Comparison of ENCODE assay signal across 22 mouse cellular contexts in the genomic region with DNA sequence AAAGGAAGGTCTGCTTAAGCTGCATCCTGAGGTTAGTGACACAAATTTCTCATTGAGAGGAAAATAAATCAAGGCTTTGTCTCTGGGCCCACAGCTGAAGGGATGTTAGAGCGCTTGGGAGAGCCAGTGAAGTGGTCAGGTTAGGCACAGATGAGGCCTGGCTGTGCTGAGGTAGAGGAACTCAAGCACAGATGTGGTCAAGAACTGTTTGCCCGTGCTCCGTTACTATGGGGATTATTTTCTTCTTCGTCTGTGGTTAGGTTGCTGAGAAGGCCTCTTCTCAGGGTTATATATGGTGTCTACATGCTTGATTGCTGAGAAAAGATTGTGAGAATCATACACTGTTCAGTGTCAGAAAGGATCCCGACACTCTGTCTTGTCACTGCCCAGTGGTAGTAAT.
A peak's percentile ranks its signal among the peaks of the same experiment; 100 is the strongest.
DNase-seq lines count a peak whose midpoint lies in the region; ATAC-seq and TF ChIP-seq lines count a peak whose summit lies in the region.
"Had no signal": no experiment of that assay in that cellular context is flagged by ENCODE, and none has a peak within 500 bp of the region (broad histone marks: within the 10 kb centered on the region; RNA-seq: fewer than 3 reads in every experiment).

No protein-coding gene starts in this region.

- H3K4me1 ChIP-seq in heart, embryonic 11.5 days (ENCODE audit: control insufficient read depth, insufficient read depth, low read length) = peaks cover 44% of the 10 kb centered on the region
- peaks cover 53% of the 10 kb centered on the region for H3K4me1 ChIP-seq in heart, embryonic 10.5 days
- H3K4me1 ChIP-seq in heart, embryonic 15.5 days (replicated peaks) = peaks cover 66% of the 10 kb centered on the region
- H3K4me1 ChIP-seq in liver, adult 2 months (ENCODE audit: control insufficient read depth, insufficient read depth, low read length) = peaks cover 19% of the 10 kb centered on the region
- H3K4me1 ChIP-seq in liver, embryonic 12.5 days = 0 out of 2 replicates have a peak, but pooled peaks cover 5% of the 10 kb centered on the region
- H3K4me1 ChIP-seq in hindbrain, embryonic 13.5 days (replicated peaks) = no peaks in the 10 kb centered on the region
- H3K4me1 ChIP-seq: forebrain, embryonic 12.5 days had no signal

- TF ChIP-seq POLR2A in liver, adult 2 months (IDR thresholded peaks at IDR 0.05; ENCODE audit: extremely low read depth, insufficient read depth, low read length) = no peak

- H3K9me3 ChIP-seq in heart, embryonic 11.5 days (replicated peaks; ENCODE audit: control insufficient read depth, low read length) = no peaks in the 10 kb centered on the region
- H3K9me3 ChIP-seq in heart, embryonic 10.5 days = no peaks in the 10 kb centered on the region
- no peaks in the 10 kb centered on the region for H3K9me3 ChIP-seq in heart, embryonic 15.5 days (replicated peaks)
- H3K9me3 ChIP-seq in liver, embryonic 12.5 days (replicated peaks) = no peaks in the 10 kb centered on the region
- H3K9me3 ChIP-seq in hindbrain, embryonic 13.5 days = no peaks in the 10 kb centered on the region
- H3K9me3 ChIP-seq: embryonic facial prominence, embryonic 13.5 days; forebrain, embryonic 12.5 days had no signal

- peak overlapping the region; percentile 50 for H3K27ac ChIP-seq in heart, embryonic 11.5 days (ENCODE audit: low read depth, low read length)
- H3K27ac ChIP-seq in heart, embryonic 10.5 days = no peak overlapping the region
- peak overlapping the region; percentile 55 for H3K27ac ChIP-seq in heart, embryonic 15.5 days
- peak overlapping the region; percentile 23 for H3K27ac ChIP-seq in liver, adult 2 months (replicated peaks; ENCODE audit: insufficient read depth, low read depth, low read length)
- no peak overlapping the region for H3K27ac ChIP-seq in liver, embryonic 12.5 days
- no peak overlapping the region for H3K27ac ChIP-seq in hindbrain, embryonic 13.5 days
- H3K27ac ChIP-seq: embryonic facial prominence, embryonic 13.5 days; forebrain, embryonic 12.5 days had no signal

- ATAC-seq in heart, embryonic 11.5 days (replicated peaks; ENCODE audit: insufficient number of reproducible peaks, low FRiP score, low TSS enrichment) = no peak
- ATAC-seq in heart, embryonic 15.5 days (replicated peaks; ENCODE audit: insufficient number of reproducible peaks, insufficient read depth, low FRiP score, low read depth) = no peak
- ATAC-seq in liver, embryonic 12.5 days = no peak
- no peak for ATAC-seq in hindbrain, embryonic 13.5 days (ENCODE audit: low FRiP score)
- ATAC-seq: activated CD4-positive, CD25-positive, alpha-beta regulatory T cell, adult 4 months; forebrain, postnatal 0 days; hindbrain, embryonic 16.5 days; inflammation-experienced regulatory T-cells, adult 6 months; Patski had no signal

- H3K36me3 ChIP-seq in heart, embryonic 11.5 days (ENCODE audit: control insufficient read depth, insufficient read depth, low read length) = no peaks in the 10 kb centered on the region
- no peaks in the 10 kb centered on the region for H3K36me3 ChIP-seq in heart, embryonic 10.5 days
- no peaks in the 10 kb centered on the region for H3K36me3 ChIP-seq in heart, embryonic 15.5 days
- no peaks in the 10 kb centered on the region for H3K36me3 ChIP-seq in liver, adult 2 months (ENCODE audit: control insufficient read depth, insufficient read depth, low read length)
- H3K36me3 ChIP-seq in liver, embryonic 12.5 days = no peaks in the 10 kb centered on the region
- H3K36me3 ChIP-seq in hindbrain, embryonic 13.5 days = no peaks in the 10 kb centered on the region
- H3K36me3 ChIP-seq: embryonic facial prominence, embryonic 13.5 days; forebrain, embryonic 12.5 days had no signal

- peaks cover 5% of the 10 kb centered on the region; the same call in 1 of the 2 replicates for H3K79me2 ChIP-seq in liver, adult 2 months (ENCODE audit: control insufficient read depth, insufficient read depth, low read length)

- TF ChIP-seq CTCF in liver, adult 2 months (IDR thresholded peaks at IDR 0.05; ENCODE audit: low read depth, low read length) = no peak

- no peak for DNase-seq in heart, embryonic 10.5 days (ENCODE audit: low spot score)
- no peak for DNase-seq in heart, adult 18-20 months
- no peak for DNase-seq in liver, adult 2 months (ENCODE audit: extremely low read depth, low read depth, low spot score)
- DNase-seq in retina, embryonic 14.5 days (ENCODE audit: low spot score) = no peak
- DNase-seq: adrenal gland, postnatal 14 days; cerebellum, adult 11-12 months; cerebellum, adult 9-10 months; cerebellum, postnatal 25 days; forebrain, postnatal 0 days; gastrocnemius, postnatal 14 days; kidney, adult 18-20 months had no signal

- H3K27me3 ChIP-seq in heart, embryonic 11.5 days (ENCODE audit: control insufficient read depth, insufficient read depth, low read length) = no peaks in the 10 kb centered on the region
- no peaks in the 10 kb centered on the region for H3K27me3 ChIP-seq in heart, embryonic 10.5 days (ENCODE audit: insufficient read depth, poor library complexity, severe bottlenecking)
- no peaks in the 10 kb centered on the region for H3K27me3 ChIP-seq in heart, embryonic 15.5 days
- H3K27me3 ChIP-seq in liver, adult 2 months (ENCODE audit: control insufficient read depth, insufficient read depth, low read length) = no peaks in the 10 kb centered on the region
- H3K27me3 ChIP-seq in liver, embryonic 12.5 days (replicated peaks) = no peaks in the 10 kb centered on the region
- no peaks in the 10 kb centered on the region for H3K27me3 ChIP-seq in hindbrain, embryonic 13.5 days
- H3K27me3 ChIP-seq: CH12.LX; embryonic facial prominence, embryonic 13.5 days; forebrain, embryonic 12.5 days; Patski had no signal

- no peak overlapping the region for H3K4me3 ChIP-seq in heart, embryonic 11.5 days (ENCODE audit: low read depth, low read length)
- H3K4me3 ChIP-seq in heart, embryonic 10.5 days = no peak overlapping the region
- no peak overlapping the region for H3K4me3 ChIP-seq in heart, embryonic 15.5 days
- H3K4me3 ChIP-seq in liver, adult 2 months (ENCODE audit: insufficient read depth, low read depth, low read length) = no peak overlapping the region
- H3K4me3 ChIP-seq in liver, embryonic 12.5 days = no peak overlapping the region
- no peak overlapping the region for H3K4me3 ChIP-seq in hindbrain, embryonic 13.5 days
- H3K4me3 ChIP-seq: embryonic facial prominence, embryonic 13.5 days; forebrain, embryonic 12.5 days had no signal

- H3K9ac ChIP-seq in heart, embryonic 11.5 days (ENCODE audit: low read depth, low read length) = no peak overlapping the region
- H3K9ac ChIP-seq in heart, embryonic 15.5 days = no peak overlapping the region
- no peak overlapping the region for H3K9ac ChIP-seq in liver, adult 2 months (ENCODE audit: low read depth, low read length)
- no peak overlapping the region for H3K9ac ChIP-seq in liver, embryonic 12.5 days
- H3K9ac ChIP-seq in hindbrain, embryonic 13.5 days = no peak overlapping the region
- H3K9ac ChIP-seq: embryonic facial prominence, embryonic 13.5 days; forebrain, embryonic 12.5 days; forebrain, postnatal 0 days had no signal

- no peak overlapping the region for H3K4me2 ChIP-seq in heart, embryonic 11.5 days
- no peak overlapping the region for H3K4me2 ChIP-seq in heart, embryonic 15.5 days
- no peak overlapping the region for H3K4me2 ChIP-seq in liver, embryonic 12.5 days
- H3K4me2 ChIP-seq in hindbrain, embryonic 13.5 days = no peak overlapping the region
- H3K4me2 ChIP-seq: embryonic facial prominence, embryonic 13.5 days; forebrain, embryonic 12.5 days had no signal

- 53% methylated on average over 5 of the region's 5 CpGs for WGBS in heart, embryonic 11.5 days (ENCODE audit: insufficient replicate concordance)
- WGBS in heart, embryonic 10.5 days = 53% methylated on average over 5 of the region's 5 CpGs
- WGBS in heart, embryonic 15.5 days = 43% methylated on average over 5 of the region's 5 CpGs
- WGBS in liver, adult 2 months = 78% methylated on average over 5 of the region's 5 CpGs
- WGBS in liver, embryonic 12.5 days (ENCODE audit: insufficient replicate concordance) = 42% methylated on average over 5 of the region's 5 CpGs
- WGBS in hindbrain, embryonic 13.5 days = 84% methylated on average over 5 of the region's 5 CpGs

Comparison
In these comparisons a context has a peak if more than half of its experiments do, and no peak if none do; other contexts are left out.
1. H3K27ac ChIP-seq: peak in heart, embryonic 11.5 days (single experiment), heart, embryonic 15.5 days (single experiment) and liver, adult 2 months (single experiment); none in heart, embryonic 10.5 days (single experiment), liver, embryonic 12.5 days (single experiment) and hindbrain, embryonic 13.5 days (single experiment).